Mouse (Mus musculus) urinary bladder, adult 2 months (tissue): ENCODE measurements around the gene Fkbp15. TPM values are rescaled to one million over a fixed set of nuclear protein-coding genes. Genes with fewer than 3 reads are reported as not detected.
"Not testable (repeated sequence)": the region's sequence is repeated elsewhere in the genome, so short reads cannot be mapped to it uniquely, and the experiment has no call there.

Experiments used
- DNase-seq: peaks from one replicate; pipeline ENCODE4 v3.0.0; 2022; ENCODE audit warnings: low spot score
- polyA plus RNA-seq: library from polyadenylated mRNA; depleted of rRNA; stranded (reverse); fragments of >200 nt; gene quantifications from 2 replicates; pipeline ENCODE4 v1.2.3, GENCODE M21; 2012; rRNA removed

Fkbp15 gene
- polyA plus RNA-seq, 1 experiment, result 25.5 TPM

DNA sequence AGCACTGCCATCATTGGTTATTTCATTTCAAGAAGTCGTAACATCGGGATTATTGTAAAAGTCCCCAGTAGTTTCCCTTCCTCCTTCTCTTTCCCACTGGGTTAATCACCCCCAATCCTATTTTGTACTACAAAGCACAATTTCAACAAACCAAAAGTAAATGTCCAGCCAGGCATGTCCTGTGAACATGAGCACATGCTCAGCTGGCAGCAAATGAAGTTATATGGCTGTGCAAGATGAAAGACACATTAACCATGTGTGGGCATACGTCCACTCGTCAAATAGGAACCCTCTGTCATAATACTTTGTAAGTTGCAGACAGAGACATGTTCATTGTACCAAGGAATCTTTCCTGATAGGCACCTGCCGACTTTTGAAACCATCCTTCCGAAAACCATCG, 77.4 kb downstream of the Fkbp15 start:
- no peak for DNase-seq

- DNase-seq, result peak; percentile 10
Observed at GRCm38 (mm10) chr4:62281319-62281718, 79.0 kb downstream of the Fkbp15 start.

DNA sequence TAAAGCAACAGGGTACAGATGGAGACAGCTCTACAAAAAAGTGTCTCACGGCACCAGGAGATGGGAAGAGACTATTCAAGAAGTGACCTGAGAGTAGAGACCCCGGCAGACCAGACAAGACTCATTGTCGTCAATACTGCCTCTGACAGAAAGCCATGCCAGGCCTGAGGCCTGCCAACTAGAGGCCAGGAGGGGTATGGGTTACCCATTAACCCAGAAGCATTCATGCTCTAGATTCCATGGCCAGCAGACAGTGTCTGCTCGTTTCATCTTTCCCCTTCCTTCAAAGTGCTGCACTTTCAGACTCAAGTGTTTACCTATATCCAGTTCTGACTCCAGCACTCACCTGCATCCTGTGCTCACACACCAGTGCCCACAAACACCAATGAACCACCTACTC, 82.3 kb downstream of the Fkbp15 start:
- DNase-seq, result no peak

- DNase-seq, result no peak
Observed at GRCm38 (mm10) chr4:62277222-62277621, 83.1 kb downstream of the Fkbp15 start.

DNA sequence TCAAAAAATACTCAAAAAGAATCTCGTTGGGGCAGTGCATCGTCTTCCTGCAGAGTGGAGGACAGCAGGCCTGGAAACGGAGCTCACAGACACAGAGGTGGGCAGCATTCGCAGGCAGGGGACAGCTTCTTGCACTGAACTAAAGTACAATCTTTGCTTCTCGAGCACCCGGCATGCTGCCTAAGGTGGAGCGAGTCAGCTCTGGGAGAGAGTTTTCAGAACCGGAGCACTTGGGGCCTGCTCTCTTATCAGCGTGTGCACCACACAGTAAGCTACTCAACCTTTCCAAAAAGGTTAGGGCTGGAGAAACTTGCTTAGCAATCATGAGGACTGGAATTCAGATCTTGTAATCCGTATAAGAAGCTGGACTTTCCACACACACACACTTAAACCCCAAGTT, 83.7 kb downstream of the Fkbp15 start:
- DNase-seq, result no peak

GRCm38 (mm10) chr4:62274841-62275536, 85.4 kb downstream of the Fkbp15 start:
- DNase-seq, result no peak

GRCm38 (mm10) chr4:62273916-62274315, 86.4 kb downstream of the Fkbp15 start:
- no peak for DNase-seq

DNA sequence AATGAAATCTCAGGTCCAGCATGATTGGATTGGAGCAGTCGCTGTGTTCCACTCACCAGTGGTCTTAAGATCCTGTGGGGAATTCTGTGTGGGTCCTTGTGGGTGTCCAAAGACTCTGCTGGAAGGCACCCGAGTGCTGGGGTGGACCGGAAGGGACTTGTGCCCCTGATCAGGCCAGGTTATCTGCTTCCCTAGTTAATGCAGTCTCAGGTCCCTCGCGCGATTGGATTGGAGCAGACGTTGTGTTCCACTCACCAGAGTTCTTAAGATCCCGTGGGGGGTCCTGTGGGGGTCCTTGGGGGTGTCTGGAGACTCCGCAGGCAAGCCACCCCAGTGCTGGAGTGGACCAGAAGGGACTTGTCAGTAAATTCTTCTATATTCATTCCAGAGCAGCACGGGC, 87.7 kb downstream of the Fkbp15 start:
- DNase-seq, result no peak

- no peak for DNase-seq
Observed at GRCm38 (mm10) chr4:62267101-62267500, 93.2 kb downstream of the Fkbp15 start.

DNA sequence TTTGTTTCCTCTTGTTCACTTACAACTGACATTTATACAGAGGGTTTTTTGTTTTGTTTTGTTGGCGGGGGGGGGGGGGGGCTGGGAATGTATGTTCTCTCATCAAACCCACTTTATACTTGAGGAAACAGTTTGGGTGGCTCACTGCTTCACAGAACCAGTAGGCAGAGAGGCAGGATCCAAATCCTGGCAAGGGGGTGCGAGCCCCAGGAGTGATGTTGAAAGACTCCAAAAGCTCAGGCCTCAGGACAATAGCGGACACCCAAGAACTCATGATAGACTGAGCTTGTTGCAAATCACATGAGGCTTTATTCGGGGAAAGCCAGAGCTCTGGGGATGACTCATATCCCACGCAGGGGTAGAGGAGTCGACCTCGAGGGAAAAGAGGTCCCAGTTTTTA, 94.3 kb downstream of the Fkbp15 start:
- not testable (repeated sequence) for DNase-seq

DNA sequence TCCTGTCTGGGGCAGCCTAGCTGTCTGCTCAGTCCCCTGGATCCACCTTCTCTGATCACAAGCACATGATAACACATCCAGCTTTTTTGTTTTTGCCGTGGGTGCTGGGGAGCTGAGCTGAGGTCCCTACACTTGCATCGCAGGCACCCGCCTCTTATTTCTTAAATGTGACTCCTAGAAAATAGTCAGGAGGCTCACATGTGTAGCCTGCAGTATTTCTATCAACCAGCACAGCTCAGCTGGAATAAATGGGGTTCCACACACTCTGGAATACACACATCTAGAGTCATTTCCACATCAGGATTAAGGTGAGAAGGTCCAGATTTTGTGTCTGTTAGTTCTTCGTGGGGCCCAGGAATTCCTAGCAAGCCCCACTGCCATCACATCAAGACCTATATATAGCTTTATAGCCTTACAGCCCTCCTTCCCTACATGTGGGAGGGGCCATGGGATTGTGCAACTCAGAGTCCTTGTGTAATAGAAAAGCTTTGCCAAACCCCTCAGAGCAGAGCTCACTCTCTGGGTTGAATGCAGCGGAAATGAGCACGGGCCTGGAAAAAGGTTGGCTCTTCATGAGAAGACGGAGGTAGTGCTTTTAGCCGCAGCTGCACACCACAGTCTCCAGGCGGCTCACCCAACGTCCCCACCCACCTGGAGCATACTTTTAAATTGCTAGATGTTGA, 95.1 kb downstream of the Fkbp15 start:
- DNase-seq, result no peak

GRCm38 (mm10) chr4:62263133-62263844, 97.1 kb downstream of the Fkbp15 start:
- no peak for DNase-seq

DNA sequence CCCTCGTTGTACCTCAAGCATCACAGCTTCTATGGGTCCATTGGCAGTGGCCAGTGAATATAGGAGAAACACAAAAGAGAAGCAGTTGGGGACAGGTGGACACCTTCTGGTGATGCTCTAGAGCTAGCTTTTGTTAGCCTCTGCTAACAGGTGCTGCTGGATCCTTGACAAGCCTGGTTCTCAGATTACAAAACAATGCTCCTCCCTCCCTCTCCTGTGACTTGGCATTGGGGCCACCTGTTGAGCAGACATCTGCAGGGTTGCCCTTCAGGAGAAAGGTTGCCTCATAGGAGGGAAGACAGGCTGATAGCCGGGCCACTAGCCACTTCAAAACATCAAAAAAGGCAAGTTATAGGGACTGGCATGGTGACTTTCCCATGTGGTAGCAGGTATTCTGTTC, 98.1 kb downstream of the Fkbp15 start, which contains the start of gene Slc31a2:
Gene Slc31a2 (plus strand): TSS at position 287 of the 400 bp plus-strand sequence.
- no peak for DNase-seq

- DNase-seq, result no peak
Observed at GRCm38 (mm10) chr4:62256931-62257330, 103.4 kb downstream of the Fkbp15 start.

GRCm38 (mm10) chr4:62254551-62254950, 105.8 kb downstream of the Fkbp15 start:
- DNase-seq, result no peak

DNA sequence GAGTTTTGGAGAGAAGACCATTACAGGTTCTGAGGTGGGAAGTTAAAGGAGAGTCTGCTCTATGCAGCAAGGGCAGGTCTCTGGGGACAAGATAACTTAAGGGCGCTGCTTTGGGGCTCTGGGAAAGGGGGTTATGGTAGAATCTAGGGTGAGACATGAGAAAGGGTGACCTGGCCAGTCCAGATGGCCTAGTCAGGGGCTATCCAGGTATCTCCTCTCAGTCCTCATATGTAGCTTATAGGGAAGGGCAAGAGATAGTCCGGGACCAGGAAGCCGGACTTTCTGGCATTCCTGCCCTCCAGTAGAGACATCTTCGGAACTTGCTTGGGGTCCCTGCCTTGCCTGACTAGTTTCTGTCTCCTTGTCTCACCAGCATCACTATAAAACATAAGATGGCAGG, 108.6 kb downstream of the Fkbp15 start:
- no peak for DNase-seq

GRCm38 (mm10) chr4:62250896-62251544, 109.3 kb downstream of the Fkbp15 start:
- no peak for DNase-seq

Other genes with a start within 250 kb of the Fkbp15 start
- gene Mup21, start 209.7 kb downstream of the Fkbp15 start, polyA plus RNA-seq, result not detected in 2 replicates
- 5.8 and 6.1 TPM in 2 replicates for gene Zfp37, start 129.5 kb downstream of the Fkbp15 start, polyA plus RNA-seq
- gene Slc31a2, start 98.0 kb downstream of the Fkbp15 start, polyA plus RNA-seq, result 26.4 and 27.9 TPM in 2 replicates
- 15.5 and 18.1 TPM in 2 replicates for gene Slc31a1, start 179 bp upstream of the Fkbp15 start, polyA plus RNA-seq
- 72.6 and 74.0 TPM in 2 replicates for gene Cdc26, start 48.1 kb upstream of the Fkbp15 start, polyA plus RNA-seq
- 11.7 and 11.8 TPM in 2 replicates for gene Prpf4, start 48.2 kb upstream of the Fkbp15 start, polyA plus RNA-seq
- gene Rnf183, start 74.7 kb upstream of the Fkbp15 start, polyA plus RNA-seq, result 0.08 and 0.19 TPM in 2 replicates
- 2.2 and 2.8 TPM in 2 replicates for gene Wdr31, start 110.3 kb upstream of the Fkbp15 start, polyA plus RNA-seq
- 14.2 and 17.5 TPM in 2 replicates for gene Bspry, start 119.5 kb upstream of the Fkbp15 start, polyA plus RNA-seq
- gene Hdhd3, start 142.9 kb upstream of the Fkbp15 start, polyA plus RNA-seq, result 6.6 and 6.7 TPM in 2 replicates
- gene Alad, start 159.4 kb upstream of the Fkbp15 start, polyA plus RNA-seq, result 32.0 and 34.9 TPM in 2 replicates
- 32.1 and 33.0 TPM in 2 replicates for gene Pole3, start 164.5 kb upstream of the Fkbp15 start, polyA plus RNA-seq
- 0.21 and 0.24 TPM in 2 replicates for gene 4933430I17Rik, start 164.8 kb upstream of the Fkbp15 start, polyA plus RNA-seq
- gene Rgs3, start 199.3 kb upstream of the Fkbp15 start, polyA plus RNA-seq, result 56.4 and 57.0 TPM in 2 replicates